Mouse (Mus musculus): ENCODE measurements at regions not wholly inside any gene's neighbourhood (a gene's known extent, or its start where the extent isn't known, plus 50 kb on each side); places are given as distances from the start of the nearest gene placed in this dataset.
A peak's percentile ranks its signal among the peaks of the same experiment; 100 is the strongest.

- H3K4me1 ChIP-seq (ENCODE audit: control insufficient read depth, insufficient read depth, insufficient read length) = no peaks in the 10 kb centered on the region
- no peaks in the 10 kb centered on the region for H3K27me3 ChIP-seq (ENCODE audit: control insufficient read depth, insufficient read depth, low read length)
- no peaks in the 10 kb centered on the region for H3K36me3 ChIP-seq (ENCODE audit: control insufficient read depth, insufficient read depth, low read length)
- no peak overlapping the region for H3K4me3 ChIP-seq (ENCODE audit: extremely low read depth, insufficient read depth, insufficient read length)
- no peak overlapping the region for H3K27ac ChIP-seq (ENCODE audit: insufficient read depth, low read length)
- TF ChIP-seq CTCF (IDR thresholded peaks at IDR 0.05; ENCODE audit: extremely low read depth, insufficient read depth, insufficient read length, insufficient replicate concordance) = no peak
- no peak for TF ChIP-seq POLR2A (IDR thresholded peaks at IDR 0.05; ENCODE audit: low read depth, low read length)
- DNase-seq (ENCODE audit: low read depth in 1 of 2, low spot score in 2 of 2) = no peak
- 52% methylated on average over 3 of the region's 3 CpGs for WGBS
Measured at GRCm38 (mm10) chr2:72777330-72777729, 202.9 kb downstream of the Sp3 start.

- no peak overlapping the region for H3K27ac ChIP-seq (ENCODE audit: insufficient read depth, low read length)
- H3K27me3 ChIP-seq (ENCODE audit: control insufficient read depth, insufficient read depth, low read length) = no peaks in the 10 kb centered on the region
- no peak for TF ChIP-seq CTCF (IDR thresholded peaks at IDR 0.05; ENCODE audit: extremely low read depth, insufficient read depth, insufficient read length, insufficient replicate concordance)
- DNase-seq (ENCODE audit: low read depth in 1 of 2, low spot score in 2 of 2) = no peak
- no peaks in the 10 kb centered on the region for H3K4me1 ChIP-seq (ENCODE audit: control insufficient read depth, insufficient read depth, insufficient read length)
- WGBS = 90% methylated on average over 8 of the region's 8 CpGs
- no peak overlapping the region for H3K4me3 ChIP-seq (ENCODE audit: extremely low read depth, insufficient read depth, insufficient read length)
- H3K36me3 ChIP-seq (ENCODE audit: control insufficient read depth, insufficient read depth, low read length) = no peaks in the 10 kb centered on the region
Measured at GRCm38 (mm10) chr2:72777806-72778510, 202.3 kb downstream of the Sp3 start.

- peak in 1 of 2 experiments; percentile 33 for DNase-seq (ENCODE audit: low read depth in 1 of 2, low spot score in 2 of 2)
- no peaks in the 10 kb centered on the region for H3K4me1 ChIP-seq (ENCODE audit: control insufficient read depth, insufficient read depth, insufficient read length)
- no peak overlapping the region for H3K27ac ChIP-seq (ENCODE audit: insufficient read depth, low read length)
- no peaks in the 10 kb centered on the region for H3K27me3 ChIP-seq (ENCODE audit: control insufficient read depth, insufficient read depth, low read length)
- no peak overlapping the region for H3K4me3 ChIP-seq (ENCODE audit: extremely low read depth, insufficient read depth, insufficient read length)
- TF ChIP-seq POLR2A (IDR thresholded peaks at IDR 0.05; ENCODE audit: low read depth, low read length) (no peak), CTCF (IDR thresholded peaks at IDR 0.05; ENCODE audit: extremely low read depth, insufficient read depth, insufficient read length, insufficient replicate concordance) (no peak)
- H3K36me3 ChIP-seq (ENCODE audit: control insufficient read depth, insufficient read depth, low read length) = no peaks in the 10 kb centered on the region
- 80% methylated on average over 7 of the region's 7 CpGs for WGBS
Measured at GRCm38 (mm10) chr2:72779268-72780163, 200.7 kb downstream of the Sp3 start.

- TF ChIP-seq CTCF (IDR thresholded peaks at IDR 0.05; ENCODE audit: extremely low read depth, insufficient read depth, insufficient read length, insufficient replicate concordance) (no peak), POLR2A (IDR thresholded peaks at IDR 0.05; ENCODE audit: low read depth, low read length) (no peak)
Measured at GRCm38 (mm10) chr2:72781369-72782275, 198.6 kb downstream of the Sp3 start.

GRCm38 (mm10) chr2:72782355-72782754 is 197.9 kb downstream of the Sp3 start:
- WGBS = 85% methylated on average over 7 of the region's 7 CpGs
- no peaks in the 10 kb centered on the region for H3K36me3 ChIP-seq (ENCODE audit: control insufficient read depth, insufficient read depth, low read length)
- TF ChIP-seq POLR2A (IDR thresholded peaks at IDR 0.05; ENCODE audit: low read depth, low read length) (no peak), CTCF (IDR thresholded peaks at IDR 0.05; ENCODE audit: extremely low read depth, insufficient read depth, insufficient read length, insufficient replicate concordance) (no peak)
- no peaks in the 10 kb centered on the region for H3K27me3 ChIP-seq (ENCODE audit: control insufficient read depth, insufficient read depth, low read length)
- no peak overlapping the region for H3K4me3 ChIP-seq (ENCODE audit: extremely low read depth, insufficient read depth, insufficient read length)
- DNase-seq (ENCODE audit: low read depth in 1 of 2, low spot score in 2 of 2) = no peak
- H3K4me1 ChIP-seq (ENCODE audit: control insufficient read depth, insufficient read depth, insufficient read length) = peaks cover 2% of the 10 kb centered on the region; the same call in 1 of the 2 replicates
- no peak overlapping the region for H3K27ac ChIP-seq (ENCODE audit: insufficient read depth, low read length)

More at GRCm38 (mm10) chr2:72781369-72782275, 198.6 kb downstream of the Sp3 start:
- H3K4me3 ChIP-seq (ENCODE audit: extremely low read depth, insufficient read depth, insufficient read length) = no peak overlapping the region
- peaks cover 2% of the 10 kb centered on the region; the same call in 1 of the 2 replicates for H3K4me1 ChIP-seq (ENCODE audit: control insufficient read depth, insufficient read depth, insufficient read length)
- H3K36me3 ChIP-seq (ENCODE audit: control insufficient read depth, insufficient read depth, low read length) = no peaks in the 10 kb centered on the region
- WGBS = 91% methylated on average over 15 of the region's 15 CpGs
- DNase-seq (ENCODE audit: low read depth in 1 of 2, low spot score in 2 of 2) = no peak
- no peaks in the 10 kb centered on the region for H3K27me3 ChIP-seq (ENCODE audit: control insufficient read depth, insufficient read depth, low read length)
- H3K27ac ChIP-seq (ENCODE audit: insufficient read depth, low read length) = no peak overlapping the region

GRCm38 (mm10) chr2:72785365-72786043 is 194.7 kb downstream of the Sp3 start:
- DNase-seq (ENCODE audit: low read depth in 1 of 2, low spot score in 2 of 2) = no peak
- Histone ChIP-seq H3K4me1 (ENCODE audit: control insufficient read depth, insufficient read depth, insufficient read length) (peaks cover 2% of the 10 kb centered on the region; the same call in 1 of the 2 replicates), H3K36me3 (ENCODE audit: control insufficient read depth, insufficient read depth, low read length) (no peaks in the 10 kb centered on the region), H3K4me3 (ENCODE audit: extremely low read depth, insufficient read depth, insufficient read length) (no peak overlapping the region), H3K27ac (ENCODE audit: insufficient read depth, low read length) (no peak overlapping the region), H3K27me3 (ENCODE audit: control insufficient read depth, insufficient read depth, low read length) (no peaks in the 10 kb centered on the region)
- 90% methylated on average over 8 of the region's 8 CpGs for WGBS
- TF ChIP-seq CTCF (IDR thresholded peaks at IDR 0.05; ENCODE audit: extremely low read depth, insufficient read depth, insufficient read length, insufficient replicate concordance) (no peak), POLR2A (IDR thresholded peaks at IDR 0.05; ENCODE audit: low read depth, low read length) (no peak)
